Mouse (Mus musculus): ENCODE data around the gene Col2a1.

Col2a1 gene

DNA sequence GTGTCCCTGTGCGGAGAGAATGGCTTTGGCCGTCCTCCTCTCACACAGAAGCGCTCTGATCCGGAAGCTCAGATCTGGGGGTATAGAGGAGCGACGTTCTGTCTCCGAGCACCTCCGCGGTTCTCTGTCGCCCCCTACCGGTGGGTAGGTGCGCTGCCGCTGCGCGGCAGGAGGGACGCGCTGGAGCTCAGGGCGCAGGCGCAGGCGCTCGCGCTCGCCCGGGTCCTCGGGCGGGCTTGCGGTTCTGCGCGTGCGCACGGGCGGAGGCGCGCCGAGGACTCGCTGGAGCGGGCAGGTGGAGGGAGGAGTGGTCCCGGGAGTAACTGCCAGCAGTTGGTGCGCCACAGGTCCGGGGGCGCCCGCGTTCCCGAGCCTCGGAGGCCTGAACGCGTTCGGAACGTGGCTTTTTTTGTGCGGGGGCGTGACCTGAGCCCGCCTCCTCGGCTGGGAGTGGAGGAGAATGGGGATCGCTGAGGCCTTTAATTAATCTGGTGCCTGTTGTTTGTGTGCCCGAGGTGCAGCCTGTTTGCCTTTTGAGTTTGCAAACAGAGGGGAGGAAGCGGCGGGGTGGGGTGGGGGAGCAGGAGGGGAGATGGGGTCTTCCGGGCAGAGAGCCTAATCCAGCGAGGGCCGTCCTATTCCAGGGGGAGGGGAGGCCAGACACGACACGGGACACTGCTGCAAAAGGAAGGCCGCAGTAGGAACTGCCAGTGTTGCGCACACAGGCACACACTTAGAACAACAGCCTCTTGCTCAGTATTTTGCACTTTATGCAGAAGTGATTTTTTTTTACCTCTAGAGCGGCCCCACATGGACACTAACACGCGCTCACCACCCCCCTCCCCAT, 40.3 kb downstream of the Col2a1 start, which contains the start of gene Tmem106c:
Tmem106c (plus strand) TSS at position 212 of the 847 bp plus-strand sequence.
- peak; percentile 90 for DNase-seq (ENCODE audit: low spot score)

DNA sequence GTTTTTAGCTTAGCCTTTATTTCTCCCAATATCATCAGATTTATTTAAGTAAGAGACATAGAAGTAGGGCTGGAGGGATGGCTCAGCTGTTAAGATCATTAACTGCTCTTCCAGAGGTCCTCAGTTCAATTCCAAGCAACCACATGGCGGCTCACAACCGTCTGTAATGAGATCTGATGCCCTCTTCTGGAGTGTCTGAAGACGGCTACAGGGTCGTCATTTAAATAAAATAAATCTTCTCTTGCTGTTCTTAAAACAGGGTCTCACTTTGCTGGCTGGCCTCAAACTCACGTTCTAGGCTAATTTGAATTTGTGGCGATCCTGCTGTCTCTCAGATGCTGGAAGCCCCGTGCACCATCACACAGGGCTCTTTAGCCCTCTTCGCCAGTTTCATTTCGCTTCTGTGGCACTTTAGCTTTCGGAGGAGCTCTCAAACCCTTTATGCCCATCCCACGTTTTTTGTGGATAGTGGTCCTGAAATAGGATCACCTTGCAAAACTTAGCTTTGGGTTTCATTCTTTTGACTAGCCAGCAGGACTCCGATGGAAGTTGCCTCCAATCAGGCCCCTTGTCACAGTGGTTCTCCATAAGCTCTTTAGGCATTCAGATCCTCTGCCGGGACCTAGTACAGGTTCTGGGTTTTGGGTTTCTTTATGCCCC, 41.0 kb downstream of the Col2a1 start:
- no peak for DNase-seq (ENCODE audit: low spot score)

- no peak for DNase-seq (ENCODE audit: low spot score)
Measured at GRCm38 (mm10) chr15:97956416-97956815, 48.1 kb downstream of the Col2a1 start.

GRCm38 (mm10) chr15:97955742-97956141, 48.8 kb downstream of the Col2a1 start:
- DNase-seq (ENCODE audit: low spot score): no peak

DNA sequence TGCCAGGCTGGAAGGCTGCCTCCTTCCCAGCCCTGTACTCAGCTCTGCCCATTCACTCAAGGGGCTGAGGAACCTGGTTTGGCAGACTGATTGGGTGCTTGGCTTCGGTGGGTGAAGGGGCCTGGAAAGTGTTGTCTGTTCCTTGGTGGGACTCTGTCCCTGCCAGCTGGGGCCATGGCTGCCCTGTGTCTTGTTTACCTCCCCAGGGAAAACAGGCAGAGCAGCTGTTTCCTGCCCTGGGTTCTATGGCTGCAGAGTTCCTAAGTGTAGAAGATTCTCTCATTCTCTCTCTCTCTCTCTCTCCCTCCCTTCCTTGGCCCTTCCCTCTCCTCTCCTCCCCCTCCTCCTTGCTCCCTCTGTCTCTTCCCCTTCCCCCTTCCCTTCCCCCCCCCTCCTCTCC, 49.2 kb downstream of the Col2a1 start:
- DNase-seq (ENCODE audit: low spot score): no peak

GRCm38 (mm10) chr15:97954671-97955070, 49.8 kb downstream of the Col2a1 start:
- no peak for DNase-seq (ENCODE audit: low spot score)

- DNase-seq (ENCODE audit: low spot score): no peak
Measured at GRCm38 (mm10) chr15:97952889-97953189, 51.7 kb downstream of the Col2a1 start.

DNA sequence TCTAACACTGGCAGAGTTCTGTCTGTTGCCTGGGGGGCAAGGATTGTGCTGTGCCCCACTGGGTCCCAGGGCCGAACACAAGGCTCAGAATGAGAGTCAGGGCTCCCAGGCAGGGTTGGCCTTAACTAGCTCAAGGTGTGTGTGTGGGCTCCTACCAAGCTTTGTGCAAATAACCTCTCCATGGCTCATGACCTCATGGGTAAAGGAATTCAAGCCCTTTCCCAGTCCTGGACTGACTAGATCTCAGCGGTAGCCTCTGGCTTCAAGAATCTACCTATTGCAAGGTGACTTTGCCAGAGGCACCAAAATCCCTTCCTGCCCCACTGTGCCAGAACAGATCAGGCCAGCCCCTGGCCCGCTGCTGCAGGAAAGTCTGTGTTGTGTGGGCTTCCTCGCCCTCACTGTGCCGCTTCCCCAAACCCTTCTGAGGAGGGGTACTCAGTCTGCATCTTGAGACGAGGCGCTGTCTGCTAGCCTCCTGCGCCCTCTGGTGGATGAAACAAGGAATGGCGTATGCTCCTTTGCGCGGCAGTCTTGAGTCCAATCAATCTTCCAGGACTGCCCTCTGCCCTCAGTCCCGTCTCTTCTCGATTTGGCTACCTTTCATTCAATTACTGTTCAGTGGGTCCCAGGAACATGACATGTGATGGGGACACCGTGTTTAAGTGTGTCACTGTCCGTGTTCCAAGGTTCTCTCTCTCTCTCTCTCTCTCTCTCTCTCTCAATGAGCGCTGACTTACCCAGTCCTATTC, 52.2 kb downstream of the Col2a1 start:
- DNase-seq (ENCODE audit: low spot score): peak; percentile 54

DNA sequence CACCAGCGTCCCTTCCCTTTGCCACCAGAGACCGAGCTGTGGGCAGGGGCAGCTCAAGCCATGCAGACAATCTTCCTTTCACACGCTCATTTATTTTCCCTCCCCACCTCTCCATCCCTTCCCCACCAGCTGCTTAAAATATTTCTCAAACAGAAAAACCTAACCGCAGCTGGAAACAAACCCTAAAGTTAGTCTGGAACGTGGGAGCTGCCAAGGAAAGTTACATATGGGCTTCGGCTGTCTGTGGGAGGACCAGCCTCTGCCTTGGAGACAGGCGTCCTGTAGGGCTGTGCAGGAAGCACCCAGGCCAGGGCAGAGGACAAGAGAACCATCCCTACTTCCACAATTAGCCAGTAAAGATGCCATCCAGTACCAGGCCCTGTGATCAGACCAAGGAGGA, 54.3 kb downstream of the Col2a1 start:
- DNase-seq (ENCODE audit: low spot score): no peak

- DNase-seq (ENCODE audit: low spot score): no peak
Measured at GRCm38 (mm10) chr15:97949706-97950105, 54.8 kb downstream of the Col2a1 start.

DNA sequence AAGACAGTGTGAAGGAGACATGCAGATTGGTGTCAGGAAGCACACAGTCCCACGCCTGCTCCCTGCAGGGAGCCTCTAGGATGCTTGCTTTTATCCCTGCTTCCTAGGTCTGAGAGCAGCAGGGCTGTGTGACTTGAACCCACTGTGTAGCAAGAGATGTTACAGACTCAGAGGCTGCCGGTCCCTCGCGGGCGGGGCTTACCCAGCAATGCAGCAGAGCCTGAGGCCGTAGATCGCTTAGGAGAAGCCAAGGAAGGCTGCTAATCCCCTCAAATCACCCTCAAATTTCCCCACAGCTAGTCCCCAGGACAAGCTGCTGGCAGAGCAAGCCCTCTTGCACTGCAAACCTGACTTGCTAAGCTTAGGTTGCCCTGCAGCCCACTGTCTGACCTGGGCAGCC, 55.8 kb downstream of the Col2a1 start:
- DNase-seq (ENCODE audit: low spot score): no peak

GRCm38 (mm10) chr15:97945656-97946315, 58.7 kb downstream of the Col2a1 start:
- DNase-seq (ENCODE audit: low spot score): no peak

DNA sequence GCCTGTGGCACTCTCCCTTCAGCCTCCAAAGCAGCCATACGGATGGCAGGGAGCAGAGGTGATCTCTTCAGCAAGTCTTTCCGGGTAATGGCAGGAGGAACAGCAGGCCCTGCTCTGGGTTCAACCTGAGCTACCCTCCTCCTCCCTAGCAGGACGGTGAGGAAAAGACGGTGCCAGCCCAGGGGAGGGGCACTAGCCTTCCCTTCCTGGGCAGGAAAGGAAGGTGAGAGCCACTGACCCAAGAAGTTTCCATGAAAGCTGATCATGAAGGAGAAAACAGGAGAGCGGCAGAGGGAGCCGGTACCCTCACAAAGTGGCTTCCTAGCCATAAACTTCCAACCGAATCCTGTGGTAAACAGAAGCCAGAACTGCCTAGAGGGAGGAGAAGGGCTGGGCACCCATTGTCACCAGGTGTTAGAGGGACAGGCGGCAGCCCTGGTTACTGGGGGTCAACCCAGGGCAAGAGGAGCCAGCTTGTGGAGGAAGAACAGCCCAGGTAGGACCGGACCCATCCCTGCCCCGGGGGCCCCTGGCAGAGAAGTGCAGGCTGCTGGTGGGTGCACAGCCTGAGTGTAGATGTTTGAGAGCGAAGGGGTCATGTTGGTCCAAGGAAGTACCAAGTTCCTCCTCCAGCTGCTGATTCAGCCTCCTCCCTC, 59.4 kb downstream of the Col2a1 start:
- DNase-seq (ENCODE audit: low spot score): no peak

- DNase-seq (ENCODE audit: low spot score): no peak
Measured at GRCm38 (mm10) chr15:97943356-97943755, 61.1 kb downstream of the Col2a1 start.

DNA sequence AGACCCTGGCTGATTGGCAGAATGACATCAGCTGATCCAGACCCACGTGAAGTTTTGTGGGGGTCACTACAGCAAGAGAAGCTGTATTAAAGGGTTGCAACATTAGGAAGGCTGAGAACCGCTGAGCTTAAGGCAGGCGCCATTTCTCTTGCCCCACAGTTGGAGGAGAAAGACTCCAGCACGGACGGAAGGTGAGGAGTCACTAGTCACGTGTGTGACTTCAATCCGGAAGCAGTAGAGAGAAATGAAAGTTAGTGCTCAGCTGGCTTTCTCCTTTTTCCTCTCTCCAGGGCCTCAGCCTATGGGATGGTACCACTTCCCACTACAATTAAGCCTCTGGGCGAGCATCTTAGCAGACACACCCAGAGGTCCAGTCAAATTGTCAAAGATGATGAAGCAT, 62.0 kb downstream of the Col2a1 start:
- DNase-seq (ENCODE audit: low spot score): no peak

GRCm38 (mm10) chr15:97941306-97941705, 63.2 kb downstream of the Col2a1 start:
- no peak for DNase-seq (ENCODE audit: low spot score)

DNA sequence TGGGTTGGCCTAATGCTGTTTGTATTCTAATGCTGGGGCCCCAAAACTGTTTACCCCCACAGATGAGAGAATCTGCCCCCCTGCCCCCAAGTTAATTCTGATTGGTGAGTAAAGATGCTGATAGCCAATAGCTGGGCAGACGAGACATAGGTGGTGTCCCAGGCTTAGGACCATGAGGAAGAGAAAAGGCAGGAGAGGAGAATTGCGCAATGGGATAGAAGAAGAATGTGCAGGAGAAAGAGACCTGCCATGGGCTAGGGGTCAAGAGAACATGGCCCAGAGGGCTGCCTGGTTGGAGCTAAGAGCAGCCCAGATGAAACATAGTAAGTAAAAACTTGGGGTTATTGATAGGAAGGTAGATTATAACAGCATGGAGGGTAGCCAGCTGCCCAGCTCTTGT, 64.4 kb downstream of the Col2a1 start:
- no peak for DNase-seq (ENCODE audit: low spot score)

DNA sequence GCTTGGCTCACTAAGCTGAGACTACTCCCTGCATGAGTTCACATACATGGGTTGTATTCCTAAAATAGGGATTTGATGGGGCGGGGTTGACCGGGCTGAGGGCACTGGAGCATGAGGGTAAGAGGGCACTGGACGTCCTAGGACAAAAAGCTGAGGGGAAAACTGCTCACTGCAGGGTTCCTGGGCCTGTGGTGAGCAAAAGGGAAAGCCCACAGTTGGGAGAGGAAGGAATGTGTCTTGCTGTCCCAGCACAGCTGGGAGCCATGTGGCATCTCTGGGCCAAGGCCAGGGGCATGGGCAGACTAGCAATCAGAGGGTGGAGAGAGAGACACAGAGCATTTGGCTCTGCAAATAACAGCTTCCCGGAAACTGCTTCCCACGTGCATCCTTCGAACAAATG, 65.9 kb downstream of the Col2a1 start:
- no peak for DNase-seq (ENCODE audit: low spot score)

- no peak for DNase-seq (ENCODE audit: low spot score)
Measured at GRCm38 (mm10) chr15:97932441-97932840, 72.1 kb downstream of the Col2a1 start.

DNA sequence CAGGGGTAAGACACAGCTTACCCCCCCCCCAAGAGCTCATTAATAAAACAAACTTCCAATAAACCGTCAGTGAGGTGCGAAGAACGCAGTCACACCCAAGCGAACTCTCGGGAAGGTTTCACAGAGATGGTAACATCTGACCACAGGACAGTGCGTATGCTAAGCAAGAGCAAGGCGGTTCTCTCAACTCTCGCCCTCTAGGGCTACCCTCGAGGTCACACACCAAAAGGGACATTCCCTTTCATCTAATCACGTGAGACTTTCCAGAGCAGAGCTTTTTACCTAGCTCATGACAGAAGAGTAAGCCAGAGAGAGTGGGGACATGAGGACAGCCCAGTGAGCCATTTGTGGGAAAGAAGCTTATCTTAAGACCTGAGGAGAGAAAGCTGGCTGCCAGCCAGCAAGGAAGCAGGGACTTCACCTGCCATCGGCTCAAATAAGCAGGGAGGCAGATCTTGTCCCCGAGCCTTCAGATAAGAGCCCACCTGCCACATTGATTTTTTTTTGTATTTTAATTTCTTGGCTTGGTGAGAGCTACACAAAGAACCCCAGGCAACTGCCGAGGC, 75.2 kb downstream of the Col2a1 start:
- DNase-seq (ENCODE audit: low spot score): no peak

GRCm38 (mm10) chr15:97927821-97928220, 76.7 kb downstream of the Col2a1 start:
- DNase-seq (ENCODE audit: low spot score): no peak

DNA sequence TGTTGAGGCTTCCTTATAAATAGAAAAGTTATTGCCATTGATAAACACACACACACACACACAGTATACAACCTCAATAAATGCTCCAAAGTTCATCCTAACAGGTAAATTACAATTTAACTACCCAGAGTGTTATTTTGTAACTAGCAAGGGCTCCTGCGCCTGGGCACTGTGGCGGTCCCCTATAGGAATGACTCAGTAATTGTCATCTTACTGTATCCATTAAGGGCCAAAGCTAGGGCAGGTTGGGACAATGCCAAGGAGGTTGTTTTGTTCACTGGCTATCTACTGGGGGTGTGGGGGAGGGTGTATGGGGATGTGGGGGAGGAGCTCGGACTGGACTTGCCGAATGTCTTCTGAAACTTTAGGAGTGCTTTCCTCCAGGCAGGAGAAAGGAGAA, 77.5 kb downstream of the Col2a1 start:
- no peak for DNase-seq (ENCODE audit: low spot score)

All from ovary, postnatal 14 days (tissue).